Mouse (Mus musculus): ENCODE data around the gene Tmem91.

Tmem91 gene

GRCm38 (mm10) chr7:25700732-25701131 is 25.8 kb upstream of the Tmem91 start:
- no peak for DNase-seq (ENCODE audit: extremely low spot score, low spot score)

GRCm38 (mm10) chr7:25699851-25700250 is 24.9 kb upstream of the Tmem91 start:
- DNase-seq (ENCODE audit: extremely low spot score, low spot score) = no peak

- no peak for DNase-seq (ENCODE audit: extremely low spot score, low spot score)
Observed at GRCm38 (mm10) chr7:25694104-25694503, 19.1 kb upstream of the Tmem91 start.

- DNase-seq (ENCODE audit: extremely low spot score, low spot score) = no peak
Observed at GRCm38 (mm10) chr7:25690051-25690450, 15.1 kb upstream of the Tmem91 start.

- peak; percentile 24 for DNase-seq (ENCODE audit: extremely low spot score, low spot score)
Observed at GRCm38 (mm10) chr7:25689603-25690021, 14.6 kb upstream of the Tmem91 start.

- DNase-seq (ENCODE audit: extremely low spot score, low spot score) = peak; percentile 48
Observed at GRCm38 (mm10) chr7:25688810-25689586, 14.0 kb upstream of the Tmem91 start.

GRCm38 (mm10) chr7:25687811-25688401 is 12.9 kb upstream of the Tmem91 start:
- peak; percentile 57 for DNase-seq (ENCODE audit: extremely low spot score, low spot score)

GRCm38 (mm10) chr7:25686680-25687531 is 11.9 kb upstream of the Tmem91 start, which contains the start of gene Tgfb1:
Gene Tgfb1, plus strand, starts transcription at chr7:25687002.
- peak; percentile 81 for DNase-seq (ENCODE audit: extremely low spot score, low spot score)

GRCm38 (mm10) chr7:25685926-25686470 is 11.0 kb upstream of the Tmem91 start:
- DNase-seq (ENCODE audit: extremely low spot score, low spot score) = no peak

- no peak for DNase-seq (ENCODE audit: extremely low spot score, low spot score)
Observed at GRCm38 (mm10) chr7:25684659-25685058, 9.7 kb upstream of the Tmem91 start.

GRCm38 (mm10) chr7:25683474-25684180 is 8.7 kb upstream of the Tmem91 start:
- DNase-seq (ENCODE audit: extremely low spot score, low spot score) = no peak

- DNase-seq (ENCODE audit: extremely low spot score, low spot score) = no peak
Observed at GRCm38 (mm10) chr7:25681341-25682231, 6.6 kb upstream of the Tmem91 start.

GRCm38 (mm10) chr7:25680514-25681258 is 5.7 kb upstream of the Tmem91 start, which contains the start of gene B9d2:
Gene B9d2, plus strand, starts transcription at chr7:25680780.
- DNase-seq (ENCODE audit: extremely low spot score, low spot score) = peak; percentile 96

- DNase-seq (ENCODE audit: extremely low spot score, low spot score) = no peak
Observed at GRCm38 (mm10) chr7:25679971-25680370, 5.0 kb upstream of the Tmem91 start.

- DNase-seq (ENCODE audit: extremely low spot score, low spot score) = no peak
Observed at GRCm38 (mm10) chr7:25677013-25677412, 2.0 kb upstream of the Tmem91 start.

GRCm38 (mm10) chr7:25676085-25676781 is 1.3 kb upstream of the Tmem91 start:
- DNase-seq (ENCODE audit: extremely low spot score, low spot score) = no peak

GRCm38 (mm10) chr7:25675405-25675804 is 439 bp upstream of the Tmem91 start:
- no peak for DNase-seq (ENCODE audit: extremely low spot score, low spot score)

- DNase-seq (ENCODE audit: extremely low spot score, low spot score) = no peak
Observed at GRCm38 (mm10) chr7:25674297-25674696, 669 bp downstream of the Tmem91 start.

- no peak for DNase-seq (ENCODE audit: extremely low spot score, low spot score)
Observed at GRCm38 (mm10) chr7:25672442-25672841, 2.5 kb downstream of the Tmem91 start.

Measured in neural tube, embryonic 10.5 days (tissue).